Mouse (Mus musculus) ovary, postnatal 36 days (tissue): ENCODE results near the gene Gria2.

Source experiments
- DNase-seq: peaks from one replicate; pipeline ENCODE4 v3.0.0; 2022; ENCODE audit warnings: low spot score, mixed read lengths

Gene Gria2

GRCm38 (mm10) chr3:80775971-80776370, 26.7 kb downstream of the Gria2 start:
- DNase-seq, result no peak

GRCm38 (mm10) chr3:80774005-80774764, 28.4 kb downstream of the Gria2 start:
- no peak for DNase-seq

DNA sequence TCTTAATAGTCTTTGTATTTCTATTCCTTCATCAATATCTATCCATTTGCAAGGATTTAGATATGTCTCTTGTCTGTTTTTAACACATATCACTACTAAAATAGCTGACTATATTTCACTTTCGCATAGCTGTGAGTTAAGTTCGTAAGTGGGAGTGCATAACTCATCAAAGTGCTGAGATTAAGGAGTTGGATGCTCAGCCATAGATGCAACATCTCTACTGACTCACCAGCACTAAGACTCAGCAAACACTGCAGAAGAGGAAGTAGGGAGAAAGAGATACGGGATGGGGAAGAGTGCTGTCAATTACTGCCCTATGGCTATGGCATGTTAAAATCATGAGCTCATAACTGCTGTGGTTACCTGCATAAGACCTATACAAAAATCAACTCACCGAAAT, 29.4 kb downstream of the Gria2 start:
- DNase-seq, result no peak

GRCm38 (mm10) chr3:80769506-80770235, 33.0 kb downstream of the Gria2 start:
- no peak for DNase-seq

DNA sequence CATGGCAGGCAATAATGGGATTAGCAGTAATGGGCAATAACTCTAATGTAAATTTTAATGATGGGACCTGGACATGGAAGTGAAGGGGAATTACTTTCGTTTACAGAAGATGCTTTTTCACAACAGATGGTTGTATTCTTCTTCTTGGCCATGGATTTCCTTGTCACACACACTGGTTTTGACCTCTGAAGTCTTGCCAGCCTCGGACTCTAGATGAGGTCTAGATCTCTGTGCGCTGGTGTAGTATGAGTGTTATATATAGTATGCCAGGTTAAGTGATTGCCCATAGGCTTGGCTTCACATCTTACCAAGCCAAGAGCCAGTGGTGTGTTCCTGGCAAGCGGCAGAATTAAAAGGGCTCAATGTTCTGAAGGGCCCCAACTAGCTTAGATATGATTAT, 43.7 kb downstream of the Gria2 start:
- no peak for DNase-seq

GRCm38 (mm10) chr3:80758363-80758762, 44.3 kb downstream of the Gria2 start:
- DNase-seq, result no peak

GRCm38 (mm10) chr3:80750786-80751185, 51.8 kb downstream of the Gria2 start:
- no peak for DNase-seq

DNA sequence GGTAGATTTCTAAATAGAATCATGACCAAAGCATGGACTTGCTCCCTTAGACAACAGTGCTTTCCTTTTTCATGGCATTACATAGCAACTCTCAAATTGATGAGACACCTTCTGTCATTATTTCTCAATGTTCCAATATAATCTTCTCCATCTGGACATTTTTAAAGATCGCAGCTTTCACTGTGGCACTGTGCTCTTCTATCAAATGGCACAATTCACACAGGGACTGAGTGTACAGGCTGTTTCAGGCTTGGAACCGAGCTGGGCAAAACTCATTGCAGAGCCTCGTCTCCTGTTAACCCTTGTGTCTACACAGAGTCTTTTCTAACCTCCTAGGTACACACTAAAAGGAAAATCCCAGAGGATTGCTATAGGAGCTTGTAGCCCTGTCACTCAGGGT, 77.4 kb downstream of the Gria2 start:
- DNase-seq, result no peak

DNA sequence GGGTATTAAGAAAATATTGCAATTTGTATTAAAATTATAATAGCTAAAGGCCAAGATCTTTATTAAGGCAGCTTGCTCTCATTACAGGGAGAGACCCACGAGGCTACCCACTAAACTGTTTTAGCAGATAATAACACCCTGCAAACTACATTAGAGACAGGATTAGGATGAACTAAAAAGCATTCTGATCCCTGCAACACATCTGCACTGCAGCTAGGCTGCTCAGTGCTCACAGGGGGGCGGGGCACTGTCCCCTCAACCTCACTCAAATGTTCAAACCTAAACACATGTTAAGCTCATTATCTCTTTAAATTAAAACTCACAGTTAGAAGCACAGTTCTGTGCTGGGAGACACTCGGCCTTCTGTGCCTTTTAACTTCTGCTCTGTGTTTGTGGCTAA, 89.5 kb downstream of the Gria2 start:
- DNase-seq, result no peak

DNA sequence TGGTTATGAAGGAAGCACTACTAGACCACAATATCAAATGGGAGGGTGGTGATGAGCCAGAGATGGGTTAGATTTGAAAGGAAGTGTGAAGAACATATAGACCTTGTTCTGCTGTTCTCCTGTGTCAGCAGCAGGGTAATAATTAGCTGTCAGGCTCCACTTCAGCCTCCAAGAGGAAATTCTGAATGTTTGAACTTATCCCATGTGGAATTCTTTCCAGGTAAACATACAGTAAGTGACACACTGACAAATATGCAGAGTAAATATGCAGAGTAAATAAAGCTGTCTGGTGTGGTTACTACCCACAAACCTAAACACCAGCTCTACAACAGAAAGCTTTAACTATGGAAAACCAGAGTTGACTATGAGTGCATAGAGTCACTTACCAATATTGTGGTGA, 93.6 kb downstream of the Gria2 start:
- no peak for DNase-seq

DNA sequence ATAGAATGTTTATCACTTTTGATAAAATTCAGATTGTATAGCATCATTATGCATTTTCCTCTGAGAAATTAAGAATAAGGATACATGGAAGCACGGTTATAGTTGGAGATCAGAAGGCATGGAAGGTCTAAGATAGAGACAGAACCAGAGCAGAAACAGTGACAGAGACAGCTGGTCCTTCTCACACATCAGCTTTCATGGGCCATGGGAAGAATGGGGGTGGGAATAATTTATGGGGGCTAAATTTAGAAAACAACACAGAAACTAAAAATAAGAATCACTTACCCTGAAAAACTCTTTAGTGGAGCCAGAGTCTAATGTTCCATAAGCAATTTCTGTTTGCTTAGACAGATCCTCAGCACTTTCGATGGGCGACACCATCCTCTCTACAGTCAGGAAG, 100.5 kb downstream of the Gria2 start:
- DNase-seq, result no peak

- DNase-seq, result no peak
Measured at GRCm38 (mm10) chr3:80697523-80697922, 105.1 kb downstream of the Gria2 start.

GRCm38 (mm10) chr3:80694965-80695364, 107.7 kb downstream of the Gria2 start:
- DNase-seq, result no peak

DNA sequence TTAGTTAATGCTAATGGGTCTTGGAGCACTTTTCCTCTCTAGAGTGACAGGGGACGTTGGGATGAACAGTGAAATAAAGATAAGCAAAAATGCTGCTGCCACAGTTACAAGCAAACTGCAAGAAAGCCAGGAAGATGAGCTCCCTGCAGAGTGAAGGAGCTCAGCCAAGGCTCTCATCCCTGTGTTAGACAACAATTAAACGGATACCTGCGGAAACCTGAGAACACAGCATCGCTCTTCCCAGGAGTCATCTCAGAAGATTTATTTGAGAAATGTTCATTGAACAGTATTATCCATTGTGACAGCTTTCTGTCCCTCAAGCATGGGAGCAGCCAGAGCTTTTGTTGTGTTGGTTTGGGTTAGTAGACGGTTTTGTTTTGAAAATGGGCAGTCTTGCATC, 137.5 kb downstream of the Gria2 start:
- DNase-seq, result no peak

GRCm38 (mm10) chr3:80663293-80663692, 139.3 kb downstream of the Gria2 start:
- no peak for DNase-seq

GRCm38 (mm10) chr3:80661838-80662237, 140.8 kb downstream of the Gria2 start:
- DNase-seq, result no peak

GRCm38 (mm10) chr3:80652213-80652612, 150.4 kb downstream of the Gria2 start:
- DNase-seq, result no peak
